Comparison of ENCODE assay signal across 22 mouse cellular contexts in genomic region chr7:25294495-25294894, GRCm38 (mm10). TPM values are rescaled to one million over a fixed set of nuclear protein-coding genes. Genes with fewer than 3 reads are reported as not detected.
"Had no signal": no experiment of that assay in that cellular context is flagged by ENCODE, and none has a peak within 500 bp of the region (broad histone marks: within the 10 kb centered on the region; RNA-seq: fewer than 3 reads in every experiment).

No protein-coding gene starts in this region.

- DNase-seq: kidney, adult 11 months; kidney, adult 8-10 months; kidney, postnatal 10 days; kidney, postnatal 36 days; liver, embryonic 13.5 days; lung, adult 2 months; lung, postnatal 14 days; thymus, adult 2 months; thymus, postnatal 14 days; thymus, postnatal 4 days had no signal

- H3K27ac ChIP-seq: kidney, embryonic 15.5 days; left cerebral cortex, adult 2 months; liver, embryonic 13.5 days; macrophage; midbrain, embryonic 12.5 days had no signal

- H3K4me2 ChIP-seq: kidney, embryonic 15.5 days; liver, embryonic 13.5 days; midbrain, embryonic 12.5 days; neural tube, embryonic 13.5 days had no signal

- H3K4me3 ChIP-seq: kidney, embryonic 15.5 days; left cerebral cortex, adult 2 months; liver, embryonic 13.5 days; midbrain, embryonic 12.5 days had no signal

- H3K27me3 ChIP-seq: kidney, embryonic 15.5 days; liver, embryonic 13.5 days; midbrain, embryonic 12.5 days; neural tube, embryonic 13.5 days had no signal

- H3K9ac ChIP-seq: kidney, embryonic 15.5 days; liver, embryonic 13.5 days; midbrain, embryonic 12.5 days; neural tube, embryonic 13.5 days had no signal

- H3K9me3 ChIP-seq: kidney, embryonic 15.5 days; liver, embryonic 13.5 days; midbrain, embryonic 12.5 days; neural tube, embryonic 13.5 days had no signal

RNA-seq across cellular contexts. Expression of gene Prr19, which starts 6.7 kb away (rescaled TPM):
- total RNA-seq: layer of hippocampus, postnatal 36 days; left cerebral cortex, postnatal 36 days; liver, adult 2 months; megakaryocyte, adult 5-6 weeks had no signal
- polyA plus RNA-seq: liver, adult 2 months; liver, embryonic 13.5 days; liver, embryonic 16.5 days; lung, adult 2 months; macrophage; small intestine, adult 2 months; spleen, adult 2 months had no signal

RNA-seq across cellular contexts. Expression of gene Tmem145, which starts 11.4 kb away (rescaled TPM):
- total RNA-seq: liver, adult 2 months; megakaryocyte, adult 5-6 weeks had no signal
- polyA plus RNA-seq: liver, adult 2 months; lung, adult 2 months; macrophage; spleen, adult 2 months had no signal
